Mouse (Mus musculus): ENCODE data around the gene BC004004.
A peak's percentile ranks its signal among the peaks of the same experiment; 100 is the strongest.

BC004004 gene

GRCm38 (mm10) chr17:29322603-29322962 is 54.0 kb downstream of the BC004004 start:
- no peak for DNase-seq (ENCODE audit: low spot score in 2 of 2)

GRCm38 (mm10) chr17:29323625-29324024 is 55.0 kb downstream of the BC004004 start:
- no peak for DNase-seq (ENCODE audit: low spot score in 2 of 2)

GRCm38 (mm10) chr17:29325831-29326230 is 57.2 kb downstream of the BC004004 start:
- no peak for DNase-seq (ENCODE audit: low spot score in 2 of 2)

GRCm38 (mm10) chr17:29326531-29327529 is 58.2 kb downstream of the BC004004 start:
- DNase-seq (ENCODE audit: low spot score in 2 of 2), result peak in 1 of 2 experiments; percentile 62

- no peak for DNase-seq (ENCODE audit: low spot score in 2 of 2)
Measured at GRCm38 (mm10) chr17:29327691-29328090, 59.1 kb downstream of the BC004004 start.

- DNase-seq (ENCODE audit: low spot score in 2 of 2), result no peak
Measured at GRCm38 (mm10) chr17:29330221-29330620, 61.6 kb downstream of the BC004004 start.

- no peak for DNase-seq (ENCODE audit: low spot score in 2 of 2)
Measured at GRCm38 (mm10) chr17:29330671-29331410, 62.3 kb downstream of the BC004004 start.

- no peak for DNase-seq (ENCODE audit: low spot score in 2 of 2)
Measured at GRCm38 (mm10) chr17:29332186-29332685, 63.6 kb downstream of the BC004004 start.

- DNase-seq (ENCODE audit: low spot score in 2 of 2), result no peak
Measured at GRCm38 (mm10) chr17:29336266-29336990, 67.8 kb downstream of the BC004004 start.

GRCm38 (mm10) chr17:29337979-29338823 is 69.6 kb downstream of the BC004004 start:
- no peak for DNase-seq (ENCODE audit: low spot score in 2 of 2)

- DNase-seq (ENCODE audit: low spot score in 2 of 2), result no peak
Measured at GRCm38 (mm10) chr17:29339170-29339768, 70.7 kb downstream of the BC004004 start.

GRCm38 (mm10) chr17:29340406-29341261 is 72.0 kb downstream of the BC004004 start:
- no peak for DNase-seq (ENCODE audit: low spot score in 2 of 2)

- DNase-seq (ENCODE audit: low spot score in 2 of 2), result no peak
Measured at GRCm38 (mm10) chr17:29341591-29342003, 73.0 kb downstream of the BC004004 start.

- no peak for DNase-seq (ENCODE audit: low spot score in 2 of 2)
Measured at GRCm38 (mm10) chr17:29342010-29342910, 73.7 kb downstream of the BC004004 start.

- DNase-seq (ENCODE audit: low spot score in 2 of 2), result no peak
Measured at GRCm38 (mm10) chr17:29343241-29343640, 74.7 kb downstream of the BC004004 start.

GRCm38 (mm10) chr17:29345272-29345671 is 76.7 kb downstream of the BC004004 start:
- DNase-seq (ENCODE audit: low spot score in 2 of 2), result no peak

- DNase-seq (ENCODE audit: low spot score in 2 of 2), result no peak
Measured at GRCm38 (mm10) chr17:29346496-29347125, 78.0 kb downstream of the BC004004 start.

- DNase-seq (ENCODE audit: low spot score in 2 of 2), result peak in 1 of 2 experiments; percentile 64
Measured at GRCm38 (mm10) chr17:29347126-29347644, 78.6 kb downstream of the BC004004 start.

Data from spleen, postnatal 4 days (tissue).